Mouse (Mus musculus) adrenal gland, adult 2 months (tissue): Measurements from ENCODE around the gene Olfr1378. TPM values are rescaled to one million over a fixed set of nuclear protein-coding genes. Genes with fewer than 3 reads are reported as not detected.

ENCODE experiments used
- DNase-seq: peaks from one replicate; pipeline ENCODE4 v3.0.0; 2021
- long read RNA-seq: library from polyadenylated mRNA; stranded (forward); transcript quantifications from one replicate; pipeline ENCODE4 v2.0.0, GENCODE M21; 2021
- polyA plus RNA-seq: library from polyadenylated mRNA; depleted of rRNA; stranded (reverse); fragments of >200 nt; gene quantifications from 2 replicates; pipeline ENCODE4 v1.2.3, GENCODE M21; 2012; rRNA removed
- total RNA-seq, 2 experiments: library from RNA; stranded (reverse); gene quantifications; 2 replicates each; pipeline ENCODE4 v1.2.3; 2021

Olfr1378 gene
- total RNA-seq (not detected), polyA plus RNA-seq (not detected in 2 replicates)
- long read RNA-seq, result 0 reads

- DNase-seq, result no peak
These were observed at the start of gene Olfr1378 for GRCm38 (mm10) chr11:50966230-50966629. Olfr1378 (plus strand) TSS chr11:50966530.

DNA sequence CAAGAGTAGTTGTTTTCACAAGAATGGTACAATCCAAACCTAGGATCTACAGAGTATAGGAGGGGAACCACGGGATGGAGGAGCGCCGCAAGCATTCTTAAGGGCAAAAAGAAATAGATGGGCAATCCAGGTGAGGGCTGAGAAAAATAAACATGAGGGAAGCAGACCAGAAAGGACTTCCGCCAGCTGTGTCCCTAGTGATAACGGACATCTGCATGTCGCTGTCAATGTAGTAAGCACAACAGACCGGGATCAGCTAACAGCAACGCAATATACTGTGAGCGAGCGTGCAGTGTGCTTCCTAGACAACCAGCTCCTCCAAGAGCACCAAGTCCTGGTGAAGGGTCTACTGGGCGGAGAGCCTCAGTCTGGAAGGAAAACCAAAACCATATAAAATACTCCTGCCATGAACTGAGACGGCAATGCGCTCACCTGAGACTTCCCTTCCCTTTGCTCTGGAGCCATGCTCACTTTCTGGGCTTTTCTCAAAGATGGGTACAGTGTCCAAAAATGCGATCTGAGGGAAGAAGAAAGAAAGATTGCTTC lies 35.8 kb upstream of the Olfr1378 start:
- no peak for DNase-seq

- DNase-seq, result no peak
These were observed 35.3 kb upstream of the Olfr1378 start for GRCm38 (mm10) chr11:50931021-50931420.

DNA sequence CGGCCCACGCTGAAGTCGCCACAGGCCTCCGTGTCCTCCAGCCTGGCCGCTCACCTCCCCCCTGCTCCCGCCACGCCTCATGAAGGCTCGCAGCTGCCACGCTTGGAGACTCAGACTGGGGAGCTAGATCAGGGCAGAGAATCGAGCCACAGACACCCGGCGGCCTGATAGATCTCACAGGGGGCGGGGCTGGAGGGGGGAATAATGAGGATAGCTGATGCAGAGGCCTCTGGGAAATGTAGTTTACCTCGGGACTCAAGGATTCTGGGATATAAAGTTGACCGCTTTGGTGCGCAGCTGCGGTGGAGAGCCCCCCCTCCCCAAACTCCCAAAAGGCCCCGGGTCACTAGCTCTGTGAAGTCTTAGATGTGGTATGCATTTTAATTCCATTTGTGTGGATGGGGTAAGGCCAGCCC lies 34.9 kb upstream of the Olfr1378 start, which contains the start of gene Zfp354b:
Gene Zfp354b, minus strand, starts transcription at position 183 of the 416 bp plus-strand sequence.
- peak; percentile 92 for DNase-seq

- no peak for DNase-seq
These were observed 34.3 kb upstream of the Olfr1378 start for GRCm38 (mm10) chr11:50932040-50932439.

GRCm38 (mm10) chr11:50938435-50938834 lies 27.9 kb upstream of the Olfr1378 start:
- no peak for DNase-seq

DNA sequence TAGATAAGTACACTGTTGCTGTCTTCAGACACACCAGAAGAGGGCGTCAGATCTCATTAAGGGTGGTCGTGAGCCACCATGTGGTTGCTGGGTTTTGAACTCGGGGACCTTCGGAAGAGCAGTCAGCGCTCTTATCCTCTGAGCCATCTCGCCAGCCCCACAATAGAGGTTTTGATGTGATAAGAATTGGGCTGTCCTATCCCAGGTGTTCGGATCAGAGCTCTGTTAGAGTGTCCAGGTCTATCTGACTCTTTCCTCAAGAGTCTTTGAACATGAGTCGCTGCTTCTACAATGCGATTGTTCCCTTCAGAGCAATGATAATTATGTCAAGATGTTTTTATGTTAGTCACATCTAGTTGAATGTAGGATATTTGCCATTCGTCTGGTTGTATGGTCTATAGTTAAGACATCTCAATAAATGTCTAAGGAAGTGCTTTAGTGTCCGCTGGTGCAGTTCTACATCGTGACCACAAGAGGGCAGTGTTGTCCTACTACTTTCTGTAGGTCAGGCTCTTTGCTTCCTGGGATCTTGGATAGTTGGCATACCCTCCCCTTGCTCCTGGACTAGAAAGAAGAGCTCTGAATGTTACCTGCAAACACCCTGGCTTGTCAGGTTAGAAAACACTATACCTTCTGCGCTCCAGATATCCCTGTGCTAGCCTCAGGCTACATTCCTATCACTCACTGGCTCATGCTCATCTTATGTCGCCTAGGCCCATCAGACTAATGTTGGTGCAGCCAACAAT lies 26.5 kb upstream of the Olfr1378 start:
- peak; percentile 18 for DNase-seq

GRCm38 (mm10) chr11:50942386-50942785 lies 23.9 kb upstream of the Olfr1378 start:
- DNase-seq, result no peak

- no peak for DNase-seq
These were observed 22.8 kb upstream of the Olfr1378 start, which contains the start of gene 4933414I15Rik for GRCm38 (mm10) chr11:50943506-50943905. 4933414I15Rik (minus strand) TSS chr11:50943765.

- peak; percentile 33 for DNase-seq
These were observed 14.0 kb upstream of the Olfr1378 start for GRCm38 (mm10) chr11:50952290-50952689.

DNA sequence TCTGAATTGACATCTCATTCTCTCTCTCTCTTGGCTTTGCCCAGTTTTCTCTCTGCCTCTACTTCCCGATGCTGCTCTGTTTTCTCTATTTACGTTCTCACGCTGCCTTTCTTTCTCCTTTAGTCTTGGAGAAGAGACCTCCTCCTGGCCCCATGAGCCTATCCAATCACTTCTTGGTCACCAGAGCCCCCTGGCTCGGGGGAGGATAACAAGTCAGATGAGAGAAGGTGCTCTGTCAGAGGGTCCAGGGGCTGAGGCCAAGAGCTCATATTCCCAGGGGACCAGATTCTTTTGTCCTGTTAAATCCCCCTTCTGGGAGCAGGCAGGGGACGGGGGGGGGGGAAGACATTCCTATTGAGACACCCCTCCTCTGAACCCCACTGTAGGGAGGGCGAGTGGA lies 12.7 kb upstream of the Olfr1378 start, which contains the start of gene Prop1:
Gene Prop1, minus strand, starts transcription at position 101 of the 400 bp plus-strand sequence.
- no peak for DNase-seq

- DNase-seq, result no peak
These were observed 1.4 kb upstream of the Olfr1378 start for GRCm38 (mm10) chr11:50964886-50965285.

DNA sequence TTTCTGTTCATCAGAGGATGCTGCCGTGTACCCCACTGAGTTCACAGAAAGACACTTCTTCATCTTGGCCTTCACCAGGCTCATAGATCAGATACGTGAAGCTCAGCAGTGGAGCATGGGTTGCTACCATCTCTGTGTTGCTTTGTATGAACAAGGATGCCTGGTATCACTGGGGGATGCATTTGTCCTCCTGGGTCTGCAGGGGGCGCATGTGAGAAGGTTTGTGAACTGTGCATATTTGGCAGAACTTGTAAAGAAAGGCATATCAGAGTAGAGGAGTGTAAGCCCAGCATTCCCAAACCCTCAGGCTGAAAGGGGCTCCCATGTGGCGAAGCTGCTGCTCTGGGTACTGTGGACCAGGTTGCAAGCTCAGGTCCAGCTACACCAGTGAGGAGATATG lies 10.9 kb downstream of the Olfr1378 start:
- peak; percentile 46 for DNase-seq

DNA sequence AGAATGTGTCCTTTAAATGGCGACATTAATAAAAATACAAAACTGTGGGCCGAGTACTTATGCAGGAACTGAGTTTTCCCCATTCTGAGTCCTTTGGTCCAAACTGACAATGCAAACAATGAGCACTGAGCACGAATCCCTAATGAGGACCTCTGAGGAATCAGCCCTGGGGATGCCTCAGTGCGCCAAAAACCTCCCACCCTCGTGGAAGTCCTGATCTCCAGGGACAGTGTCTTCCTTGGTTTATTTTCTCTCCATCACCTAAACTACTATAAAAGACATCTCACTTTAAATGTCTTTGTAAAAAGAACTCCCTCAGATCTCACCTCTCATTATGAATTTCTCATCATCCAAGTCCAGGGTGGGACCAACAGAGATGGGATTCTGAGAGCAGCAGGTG lies 15.3 kb downstream of the Olfr1378 start, which contains the start of gene Olfr1377:
Gene Olfr1377, plus strand, starts transcription at position 301 of the 400 bp plus-strand sequence.
- DNase-seq, result no peak

DNA sequence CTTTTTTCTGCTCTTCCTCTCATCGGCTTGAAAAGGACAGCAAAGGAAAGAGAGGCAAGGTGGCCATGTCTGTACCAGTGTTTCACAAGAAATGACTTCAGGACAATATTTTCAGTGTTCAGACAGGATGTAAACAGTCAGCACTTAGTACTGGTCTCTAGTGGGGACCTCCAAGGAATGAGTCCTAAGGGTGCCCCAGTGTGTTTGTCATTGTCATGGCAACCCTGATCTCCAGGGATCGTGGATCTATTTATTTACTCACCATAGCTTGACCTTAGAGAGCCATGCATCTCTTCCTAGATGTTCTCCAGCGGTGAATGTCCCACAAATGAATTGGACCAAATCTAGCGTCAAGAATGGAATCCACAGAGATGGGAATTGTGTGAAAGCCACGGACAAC lies 37.0 kb downstream of the Olfr1378 start, which contains the start of gene Olfr51:
Gene Olfr51, plus strand, starts transcription at position 301 of the 400 bp plus-strand sequence.
- no peak for DNase-seq

GRCm38 (mm10) chr11:51011821-51012220 lies 45.5 kb downstream of the Olfr1378 start:
- peak; percentile 92 for DNase-seq

DNA sequence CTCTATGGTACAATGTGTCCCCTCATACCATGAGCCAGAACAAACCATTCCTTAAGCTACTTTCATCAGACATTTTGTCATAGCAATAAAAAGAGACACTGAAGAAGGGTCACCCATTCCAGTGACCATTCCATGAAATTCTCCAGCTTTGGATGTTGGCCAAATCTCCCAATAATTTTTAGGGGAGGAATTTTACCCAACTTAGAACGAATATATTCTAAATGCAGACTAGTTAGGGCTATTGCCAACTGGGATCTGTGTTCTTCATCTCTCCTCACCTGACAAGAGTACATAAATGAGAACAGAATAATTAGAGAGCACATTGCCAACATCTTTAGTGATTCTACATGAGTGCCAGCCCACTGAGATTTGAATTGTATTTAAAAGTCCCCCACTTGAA lies 47.6 kb downstream of the Olfr1378 start, which contains the start of gene Olfr54:
Gene Olfr54, plus strand, starts transcription at position 301 of the 400 bp plus-strand sequence.
- no peak for DNase-seq

- DNase-seq, result no peak
These were observed 50.0 kb downstream of the Olfr1378 start for GRCm38 (mm10) chr11:51016341-51016740.

Other genes starting within 250 kb of the Olfr1378 start
- gene Zfp354c, start 138.8 kb upstream of the Olfr1378 start, total RNA-seq, result 1 to 10 TPM; 2.6 to 6.1 TPM
- 0.40 and 0.62 TPM in 2 replicates for gene Zfp354c, start 138.8 kb upstream of the Olfr1378 start, polyA plus RNA-seq
- gene Zfp879, start 125.0 kb upstream of the Olfr1378 start, total RNA-seq, result under 1 TPM; 0.69 to 0.93 TPM
- 0.03 and 0.10 TPM in 2 replicates for gene Zfp879, start 125.0 kb upstream of the Olfr1378 start, polyA plus RNA-seq
- not detected for gene Grm6, start 115.8 kb upstream of the Olfr1378 start, total RNA-seq
- not detected in 2 replicates for gene Grm6, start 115.8 kb upstream of the Olfr1378 start, polyA plus RNA-seq
- 1 to 10 TPM; 2.6 to 4.9 TPM for gene Zfp454, start 78.9 kb upstream of the Olfr1378 start, total RNA-seq
- gene Zfp454, start 78.9 kb upstream of the Olfr1378 start, polyA plus RNA-seq, result 0.11 and 0.32 TPM in 2 replicates
- 1 to 10 TPM; 6.5 to 7.9 TPM for gene Zfp2, start 50.4 kb upstream of the Olfr1378 start, total RNA-seq
- 0.71 and 0.96 TPM in 2 replicates for gene Zfp2, start 50.4 kb upstream of the Olfr1378 start, polyA plus RNA-seq
- gene Zfp354b, start 34.9 kb upstream of the Olfr1378 start, total RNA-seq, result 1 to 10 TPM; 2.7 to 3.0 TPM
- gene Zfp354b, start 34.9 kb upstream of the Olfr1378 start, polyA plus RNA-seq, result 0.06 and 0.11 TPM in 2 replicates
- gene 4933414I15Rik, start 22.8 kb upstream of the Olfr1378 start, total RNA-seq, result not detected
- gene 4933414I15Rik, start 22.8 kb upstream of the Olfr1378 start, polyA plus RNA-seq, result not detected in 2 replicates
- gene Prop1, start 12.8 kb upstream of the Olfr1378 start, total RNA-seq, result not detected
- gene Prop1, start 12.8 kb upstream of the Olfr1378 start, polyA plus RNA-seq, result 0.09 and 0.20 TPM in 2 replicates
- gene Olfr1377, start 15.4 kb downstream of the Olfr1378 start, total RNA-seq, result not detected
- not detected in 2 replicates for gene Olfr1377, start 15.4 kb downstream of the Olfr1378 start, polyA plus RNA-seq
- gene Olfr51, start 37.1 kb downstream of the Olfr1378 start, total RNA-seq, result not detected
- not detected in 2 replicates for gene Olfr51, start 37.1 kb downstream of the Olfr1378 start, polyA plus RNA-seq
- under 1 TPM; 0.32 to 0.55 TPM for gene Olfr54, start 47.7 kb downstream of the Olfr1378 start, total RNA-seq
- gene Olfr54, start 47.7 kb downstream of the Olfr1378 start, polyA plus RNA-seq, result 3.4 and 3.9 TPM in 2 replicates
- not detected for gene Olfr1375, start 81.6 kb downstream of the Olfr1378 start, total RNA-seq
- not detected in 2 replicates for gene Olfr1375, start 81.6 kb downstream of the Olfr1378 start, polyA plus RNA-seq
- gene Zfp354a, start 92.7 kb downstream of the Olfr1378 start, total RNA-seq, result 1 to 10 TPM; 4.7 to 8.5 TPM
- gene Zfp354a, start 92.7 kb downstream of the Olfr1378 start, polyA plus RNA-seq, result 0.47 and 0.70 TPM in 2 replicates